Mouse (Mus musculus): Measurements from ENCODE around the gene Ralbp1. TPM values are rescaled to one million over a fixed set of nuclear protein-coding genes. Genes with fewer than 3 reads are reported as not detected.

Ralbp1 gene
- polyA plus RNA-seq, 1 experiment from 2014 or later, result 42.9 TPM

DNA sequence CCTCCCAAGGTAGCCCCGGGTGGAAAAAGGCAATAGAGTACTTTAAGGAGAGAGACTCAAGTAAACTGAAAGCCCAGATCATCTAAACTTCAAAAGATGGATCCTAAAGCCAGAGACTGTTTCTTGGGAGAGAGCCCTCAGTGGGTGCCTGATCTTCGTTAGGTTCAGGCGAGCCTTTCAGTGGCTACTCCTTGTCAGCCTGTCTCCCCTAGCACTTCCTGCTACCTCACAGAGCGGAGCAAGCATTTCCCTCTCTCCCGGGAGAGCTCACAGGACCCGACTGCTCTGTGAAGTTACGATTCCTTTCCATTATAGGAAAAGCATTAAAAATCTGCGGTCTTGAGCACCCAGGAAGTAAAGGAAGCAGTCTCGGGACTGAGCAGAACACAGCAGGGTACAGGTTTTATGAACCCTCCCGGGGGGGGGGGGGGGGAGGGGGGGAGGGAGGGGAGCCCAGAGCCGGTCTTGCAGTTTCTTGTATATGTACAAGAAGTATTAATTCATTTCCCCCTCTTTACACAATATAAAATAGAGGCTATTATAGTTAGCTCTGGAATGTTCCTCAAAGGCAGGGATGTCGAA lies 20.8 kb upstream of the Ralbp1 start:
- WGBS, result 52% methylated on average over 11 of the region's 12 CpGs
- no peak overlapping the region for H3K9ac ChIP-seq (ENCODE audit: low read length)
- DNase-seq (ENCODE audit: low spot score) (no peak), ATAC-seq (no peak)
- H3K4me3 ChIP-seq (ENCODE audit: low read depth, low read length), result no peak overlapping the region
- H3K9me3 ChIP-seq (replicated peaks; ENCODE audit: control insufficient read depth, low read length), result peaks cover 3% of the 10 kb centered on the region; the same call in 1 of the 2 replicates
- no peaks in the 10 kb centered on the region for H3K4me1 ChIP-seq (ENCODE audit: control insufficient read depth, insufficient read depth, low read length)
- no peaks in the 10 kb centered on the region for H3K36me3 ChIP-seq (ENCODE audit: control insufficient read depth, insufficient read depth, low read length)
- no peak overlapping the region; the same call in 1 of the 2 replicates for H3K27ac ChIP-seq (ENCODE audit: low read depth, low read length)
- H3K4me2 ChIP-seq (ENCODE audit: low read length), result no peak overlapping the region
- no peaks in the 10 kb centered on the region for H3K27me3 ChIP-seq (replicated peaks; ENCODE audit: control insufficient read depth, insufficient read depth, low read length)

DNA sequence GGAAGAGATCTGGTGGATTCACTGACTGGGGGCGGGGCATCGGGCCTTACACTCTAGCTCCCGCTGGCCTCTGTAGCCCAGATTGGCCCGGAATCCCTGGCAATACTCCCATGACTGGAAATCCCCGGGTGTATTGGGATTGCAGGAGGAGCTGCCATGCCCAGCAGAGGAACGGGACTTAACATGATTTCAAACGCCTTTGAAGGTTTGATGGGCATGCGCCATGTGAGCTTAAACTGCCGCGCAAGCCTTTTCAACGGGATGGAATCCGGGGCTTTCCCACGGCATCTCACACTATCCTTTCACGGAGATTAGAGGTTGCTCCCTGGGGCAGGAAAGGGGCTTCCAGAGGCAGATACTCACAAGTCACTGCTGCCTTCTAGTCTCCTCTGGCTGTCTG lies 19.6 kb upstream of the Ralbp1 start:
- Histone ChIP-seq H3K9me3 (replicated peaks; ENCODE audit: control insufficient read depth, low read length) (peaks cover 3% of the 10 kb centered on the region; the same call in 1 of the 2 replicates), H3K9ac (ENCODE audit: low read length) (no peak overlapping the region), H3K36me3 (ENCODE audit: control insufficient read depth, insufficient read depth, low read length) (no peaks in the 10 kb centered on the region), H3K4me1 (ENCODE audit: control insufficient read depth, insufficient read depth, low read length) (no peaks in the 10 kb centered on the region), H3K27me3 (replicated peaks; ENCODE audit: control insufficient read depth, insufficient read depth, low read length) (no peaks in the 10 kb centered on the region), H3K4me3 (ENCODE audit: low read depth, low read length) (no peak overlapping the region), H3K4me2 (ENCODE audit: low read length) (no peak overlapping the region), H3K27ac (ENCODE audit: low read depth, low read length) (no peak overlapping the region)
- DNase-seq (ENCODE audit: low spot score) (no peak), ATAC-seq (no peak)
- 82% methylated on average over 14 of the region's 14 CpGs for WGBS

DNA sequence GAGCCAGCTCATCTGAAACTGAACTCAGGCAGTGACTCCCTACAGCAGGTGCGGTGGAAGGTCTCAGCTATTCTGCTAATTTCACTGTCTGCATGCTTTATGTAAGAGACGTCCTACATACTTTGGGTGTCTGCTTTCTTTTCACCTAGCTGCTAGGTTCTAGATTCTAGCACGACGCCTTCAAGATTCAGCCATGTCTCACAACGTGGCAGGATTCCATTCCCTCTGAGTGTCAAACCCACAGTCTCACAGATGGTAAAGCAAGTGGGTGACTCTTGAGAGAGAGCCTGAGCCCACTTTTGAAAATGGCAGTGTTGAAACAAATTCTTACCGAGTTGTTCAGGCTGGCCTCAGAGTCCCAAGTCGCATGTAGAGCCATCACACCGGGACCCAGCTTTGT lies 18.2 kb upstream of the Ralbp1 start:
- no peak overlapping the region for H3K9ac ChIP-seq (ENCODE audit: low read length)
- H3K36me3 ChIP-seq (ENCODE audit: control insufficient read depth, insufficient read depth, low read length), result no peaks in the 10 kb centered on the region
- no peak overlapping the region for H3K27ac ChIP-seq (ENCODE audit: low read depth, low read length)
- no peaks in the 10 kb centered on the region for H3K27me3 ChIP-seq (replicated peaks; ENCODE audit: control insufficient read depth, insufficient read depth, low read length)
- peaks cover 3% of the 10 kb centered on the region; the same call in 1 of the 2 replicates for H3K9me3 ChIP-seq (replicated peaks; ENCODE audit: control insufficient read depth, low read length)
- no peak overlapping the region for H3K4me2 ChIP-seq (ENCODE audit: low read length)
- WGBS, result 97% methylated on average over 8 of the region's 8 CpGs
- DNase-seq (ENCODE audit: low spot score) (no peak), ATAC-seq (no peak)
- no peak overlapping the region for H3K4me3 ChIP-seq (ENCODE audit: low read depth, low read length)
- no peaks in the 10 kb centered on the region for H3K4me1 ChIP-seq (ENCODE audit: control insufficient read depth, insufficient read depth, low read length)

DNA sequence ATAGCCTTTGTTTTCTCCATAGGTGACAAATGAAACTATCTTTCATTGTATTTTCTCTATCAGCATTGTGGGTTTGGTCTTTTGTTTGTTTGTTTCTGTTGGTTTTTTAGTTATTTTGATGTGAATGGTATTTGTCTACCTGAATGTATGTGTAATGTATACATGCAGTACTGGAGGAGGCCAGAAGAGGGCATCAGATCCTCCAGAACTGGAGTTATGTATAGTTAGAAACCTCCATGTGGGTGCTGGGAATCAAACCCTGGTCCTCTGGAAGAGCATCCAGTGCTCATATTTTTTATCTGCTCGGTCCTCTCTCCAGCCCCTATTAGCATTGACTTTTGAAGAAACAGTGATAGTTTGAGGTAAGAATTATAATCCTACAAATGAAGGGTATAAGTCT lies 17.4 kb upstream of the Ralbp1 start:
- Histone ChIP-seq H3K4me3 (ENCODE audit: low read depth, low read length) (no peak overlapping the region), H3K27ac (ENCODE audit: low read depth, low read length) (no peak overlapping the region), H3K4me2 (ENCODE audit: low read length) (no peak overlapping the region), H3K4me1 (ENCODE audit: control insufficient read depth, insufficient read depth, low read length) (no peaks in the 10 kb centered on the region), H3K9me3 (replicated peaks; ENCODE audit: control insufficient read depth, low read length) (peaks cover 3% of the 10 kb centered on the region; the same call in 1 of the 2 replicates), H3K27me3 (replicated peaks; ENCODE audit: control insufficient read depth, insufficient read depth, low read length) (no peaks in the 10 kb centered on the region), H3K9ac (ENCODE audit: low read length) (no peak overlapping the region), H3K36me3 (ENCODE audit: control insufficient read depth, insufficient read depth, low read length) (no peaks in the 10 kb centered on the region)
- WGBS, result 97% methylated on average over 1 of the region's 1 CpGs
- DNase-seq (ENCODE audit: low spot score) (no peak), ATAC-seq (no peak)

DNA sequence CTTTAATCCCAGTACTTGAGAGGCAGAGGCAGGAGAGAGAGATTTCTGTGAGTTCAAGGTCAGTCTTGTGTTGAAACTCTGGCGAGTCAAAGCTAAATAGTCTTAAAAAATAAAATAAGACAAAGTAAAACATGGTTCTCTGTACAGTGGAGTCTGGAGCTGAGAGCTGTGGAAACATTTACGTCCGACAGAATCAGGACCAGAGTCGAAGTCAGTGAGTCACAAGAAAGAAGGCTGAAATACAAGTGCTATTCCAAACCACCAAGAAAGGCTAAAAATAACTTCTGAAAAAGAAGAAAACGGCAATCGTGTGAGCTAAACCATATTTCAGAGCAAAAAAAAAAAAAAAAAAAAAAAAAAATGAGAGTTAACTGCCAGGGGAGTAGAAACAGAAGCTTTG lies 16.7 kb upstream of the Ralbp1 start:
- H3K36me3 ChIP-seq (ENCODE audit: control insufficient read depth, insufficient read depth, low read length), result no peaks in the 10 kb centered on the region
- no peak overlapping the region for H3K27ac ChIP-seq (ENCODE audit: low read depth, low read length)
- peaks cover 3% of the 10 kb centered on the region; the same call in 1 of the 2 replicates for H3K9me3 ChIP-seq (replicated peaks; ENCODE audit: control insufficient read depth, low read length)
- H3K4me3 ChIP-seq (ENCODE audit: low read depth, low read length), result no peak overlapping the region
- H3K4me2 ChIP-seq (ENCODE audit: low read length), result no peak overlapping the region
- 93% methylated on average over 6 of the region's 6 CpGs for WGBS
- no peaks in the 10 kb centered on the region for H3K4me1 ChIP-seq (ENCODE audit: control insufficient read depth, insufficient read depth, low read length)
- DNase-seq (ENCODE audit: low spot score), result no peak
- no peaks in the 10 kb centered on the region for H3K27me3 ChIP-seq (replicated peaks; ENCODE audit: control insufficient read depth, insufficient read depth, low read length)
- ATAC-seq, result no peak
- no peak overlapping the region for H3K9ac ChIP-seq (ENCODE audit: low read length)

DNA sequence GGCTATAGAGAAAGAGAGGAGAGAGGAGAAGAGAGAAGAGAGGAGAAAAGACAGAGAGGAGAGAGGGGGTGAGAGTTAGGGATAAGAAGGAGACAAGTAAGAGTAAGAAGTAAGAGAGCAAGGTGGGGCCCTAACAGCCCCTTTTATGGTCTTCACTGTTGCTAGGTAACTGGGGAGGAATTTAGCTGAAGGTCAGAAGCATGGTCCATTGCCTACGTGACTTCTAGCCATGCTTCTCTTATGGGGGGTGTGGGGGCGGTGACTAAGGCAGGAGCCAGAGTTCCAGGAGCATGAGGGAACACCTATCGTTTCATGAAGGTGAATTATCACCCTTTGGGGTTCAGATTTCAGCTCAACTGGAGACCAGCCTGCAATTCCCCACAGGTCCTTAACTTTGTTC lies 10.4 kb upstream of the Ralbp1 start:
- no peaks in the 10 kb centered on the region for H3K9me3 ChIP-seq (replicated peaks; ENCODE audit: control insufficient read depth, low read length)
- ATAC-seq, result no peak
- H3K36me3 ChIP-seq (ENCODE audit: control insufficient read depth, insufficient read depth, low read length), result no peaks in the 10 kb centered on the region
- no peaks in the 10 kb centered on the region for H3K4me1 ChIP-seq (ENCODE audit: control insufficient read depth, insufficient read depth, low read length)
- H3K4me3 ChIP-seq (ENCODE audit: low read depth, low read length), result no peak overlapping the region
- DNase-seq (ENCODE audit: low spot score), result no peak
- H3K27ac ChIP-seq (ENCODE audit: low read depth, low read length), result no peak overlapping the region
- 82% methylated on average over 3 of the region's 3 CpGs for WGBS
- no peaks in the 10 kb centered on the region for H3K27me3 ChIP-seq (replicated peaks; ENCODE audit: control insufficient read depth, insufficient read depth, low read length)
- no peak overlapping the region for H3K4me2 ChIP-seq (ENCODE audit: low read length)
- no peak overlapping the region for H3K9ac ChIP-seq (ENCODE audit: low read length)

DNA sequence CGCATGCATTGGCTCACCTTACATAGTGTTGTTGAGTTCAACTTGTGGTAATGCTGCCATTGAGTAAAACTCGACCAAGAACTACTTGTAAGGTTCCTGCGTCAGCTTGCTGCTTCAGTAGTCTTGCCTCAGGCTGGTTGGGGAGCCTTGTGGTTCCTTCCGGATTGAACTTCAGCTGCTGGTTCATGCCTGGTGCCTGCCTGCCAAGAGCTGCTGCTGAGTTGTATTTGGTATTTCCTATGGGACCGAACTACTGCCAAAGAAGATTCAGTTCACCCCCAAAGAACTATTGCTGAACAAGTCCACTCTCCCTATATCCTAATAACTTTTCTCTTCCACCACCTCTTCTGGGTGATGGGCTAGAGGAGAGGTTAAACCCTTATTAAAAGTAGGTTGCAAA lies 3.9 kb upstream of the Ralbp1 start:
- Histone ChIP-seq H3K27ac (ENCODE audit: low read depth, low read length) (no peak overlapping the region), H3K27me3 (replicated peaks; ENCODE audit: control insufficient read depth, insufficient read depth, low read length) (no peaks in the 10 kb centered on the region), H3K9ac (ENCODE audit: low read length) (no peak overlapping the region), H3K36me3 (ENCODE audit: control insufficient read depth, insufficient read depth, low read length) (no peaks in the 10 kb centered on the region), H3K9me3 (replicated peaks; ENCODE audit: control insufficient read depth, low read length) (no peaks in the 10 kb centered on the region), H3K4me1 (ENCODE audit: control insufficient read depth, insufficient read depth, low read length) (peaks cover 2% of the 10 kb centered on the region; the same call in 1 of the 2 replicates), H3K4me2 (ENCODE audit: low read length) (no peak overlapping the region), H3K4me3 (ENCODE audit: low read depth, low read length) (no peak overlapping the region)
- ATAC-seq (no peak), DNase-seq (ENCODE audit: low spot score) (no peak)
- WGBS, result 82% methylated on average over 5 of the region's 5 CpGs

DNA sequence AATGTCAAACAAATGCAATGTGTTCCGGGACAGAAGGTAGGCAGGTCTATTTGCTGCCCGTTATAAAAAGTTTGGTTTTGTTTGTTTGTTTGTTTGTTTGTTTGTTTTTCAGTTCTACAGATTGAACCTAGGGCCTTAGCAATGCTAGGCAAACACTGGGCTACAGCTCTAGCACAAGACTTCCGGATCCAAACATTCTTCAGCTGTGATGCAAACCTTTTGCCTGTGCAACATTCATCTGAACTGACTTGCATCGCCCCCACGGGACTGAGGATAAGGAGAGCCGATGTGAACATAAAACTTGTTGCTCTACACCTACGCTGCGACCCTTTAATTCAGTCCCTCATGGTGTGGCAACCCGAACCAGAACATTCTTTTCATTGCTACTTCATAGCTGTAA lies 973 bp upstream of the Ralbp1 start:
- no peaks in the 10 kb centered on the region for H3K36me3 ChIP-seq (ENCODE audit: control insufficient read depth, insufficient read depth, low read length)
- peaks cover 10% of the 10 kb centered on the region for H3K4me1 ChIP-seq (ENCODE audit: control insufficient read depth, insufficient read depth, low read length)
- no peak for ATAC-seq
- H3K4me2 ChIP-seq (ENCODE audit: low read length), result peak overlapping the region; percentile 79
- no peaks in the 10 kb centered on the region for H3K27me3 ChIP-seq (replicated peaks; ENCODE audit: control insufficient read depth, insufficient read depth, low read length)
- no peak for DNase-seq (ENCODE audit: low spot score)
- H3K9me3 ChIP-seq (replicated peaks; ENCODE audit: control insufficient read depth, low read length), result no peaks in the 10 kb centered on the region
- H3K27ac ChIP-seq (ENCODE audit: low read depth, low read length), result no peak overlapping the region
- 83% methylated on average over 9 of the region's 9 CpGs for WGBS
- peak overlapping the region; percentile 95; the same call in 1 of the 2 replicates for H3K4me3 ChIP-seq (ENCODE audit: low read depth, low read length)
- H3K9ac ChIP-seq (ENCODE audit: low read length), result peak overlapping the region; percentile 76

DNA sequence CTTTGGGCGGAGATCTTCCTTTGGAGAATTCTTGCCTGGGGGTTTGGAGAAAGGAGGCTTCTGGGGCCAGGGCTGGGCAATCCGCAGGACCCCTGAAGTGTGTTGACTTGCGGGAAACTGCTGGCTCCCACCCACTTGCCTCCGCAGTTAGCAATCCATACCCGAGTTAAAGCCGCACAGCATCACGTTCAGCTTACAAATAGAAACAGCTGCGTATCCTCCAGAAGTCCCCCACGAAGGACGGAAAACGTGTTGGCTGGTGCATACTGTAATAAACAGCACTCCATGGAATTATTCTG lies 251 bp downstream of the Ralbp1 start:
- DNase-seq (ENCODE audit: low spot score), result no peak
- H3K4me3 ChIP-seq (ENCODE audit: low read depth, low read length), result peak overlapping the region; percentile 95
- peaks cover 10% of the 10 kb centered on the region for H3K4me1 ChIP-seq (ENCODE audit: control insufficient read depth, insufficient read depth, low read length)
- H3K27ac ChIP-seq (ENCODE audit: low read depth, low read length), result peak overlapping the region; percentile 94
- peak; percentile 24; the same call in 1 of the 2 replicates for ATAC-seq
- H3K36me3 ChIP-seq (ENCODE audit: control insufficient read depth, insufficient read depth, low read length), result no peaks in the 10 kb centered on the region
- WGBS, result under 1% methylated on average over 11 of the region's 11 CpGs
- H3K4me2 ChIP-seq (ENCODE audit: low read length), result peak overlapping the region; percentile 79
- H3K9ac ChIP-seq (ENCODE audit: low read length), result peak overlapping the region; percentile 76
- H3K27me3 ChIP-seq (replicated peaks; ENCODE audit: control insufficient read depth, insufficient read depth, low read length), result no peaks in the 10 kb centered on the region
- no peaks in the 10 kb centered on the region for H3K9me3 ChIP-seq (replicated peaks; ENCODE audit: control insufficient read depth, low read length)
